Mouse (Mus musculus) duodenum, adult 2 months (tissue): ENCODE data around the gene Ndufa8. TPM values are rescaled to one million over a fixed set of nuclear protein-coding genes. Genes with fewer than 3 reads are reported as not detected.

ENCODE experiments used
- polyA plus RNA-seq: library from polyadenylated mRNA; depleted of rRNA; stranded (reverse); fragments of >200 nt; gene quantifications from 2 replicates; pipeline ENCODE4 v1.2.3, GENCODE M21; 2012; ENCODE audit warnings: low replicate concordance; rRNA removed

Gene Ndufa8
- 50.5 and 97.7 TPM in 2 replicates for polyA plus RNA-seq

GRCm38 (mm10) chr2:36048748-36049566, at the start of gene Ndufa8, which contains the start of gene Morn5:
Gene Ndufa8 (minus strand): TSS chr2:36049406.
Gene Morn5 (plus strand): TSS chr2:36049458.

Other genes with a start within 250 kb of the Ndufa8 start
- 1.3 TPM in 2 replicates for gene Ttll11, start 69.5 kb downstream of the Ndufa8 start, polyA plus RNA-seq
- 0.14 TPM in 1 of 2 replicates, not detected in the other for gene Morn5, start 52 bp upstream of the Ndufa8 start, polyA plus RNA-seq
- gene Lhx6, start 56.0 kb upstream of the Ndufa8 start, polyA plus RNA-seq, result 0.64 and 1.7 TPM in 2 replicates
- 9.9 and 24.2 TPM in 2 replicates for gene Mrrf, start 87.0 kb upstream of the Ndufa8 start, polyA plus RNA-seq
- 1.3 and 2.0 TPM in 2 replicates for gene Rbm18, start 87.4 kb upstream of the Ndufa8 start, polyA plus RNA-seq
- 20.0 and 32.3 TPM in 2 replicates for gene Ptgs1, start 181.0 kb upstream of the Ndufa8 start, polyA plus RNA-seq